Mouse (Mus musculus) CH12.LX (cell line): ENCODE measurements around the gene Carnmt1. TPM values are rescaled to one million over a fixed set of nuclear protein-coding genes. Genes with fewer than 3 reads are reported as not detected.

Experiments used
- DNase-seq: peaks from one replicate; pipeline ENCODE4 v3.0.0-alpha.2; 2013; ENCODE audit errors: extremely low read depth
- H3K27ac ChIP-seq: 2 replicates; pipeline ENCODE4 v1.5.1; 2012; ENCODE audit warnings: low read depth, mild to moderate bottlenecking, control low read depth, moderate library complexity; ENCODE audit not compliant: insufficient read depth
- H3K27me3 ChIP-seq: replicated peaks from 2 replicates; pipeline ENCODE3; 2012; ENCODE audit warnings: inconsistent platforms
- H3K36me3 ChIP-seq, 2 experiments: replicated peaks in 1 of 2; 2 replicates each; pipeline versions ENCODE3 to v1.6.1; 2012; ENCODE audit warnings: inconsistent platforms in 1 of 2, low read length in 1 of 2, mild to moderate bottlenecking in 1 of 2, mixed read lengths in 1 of 2, moderate library complexity in 1 of 2; ENCODE audit not compliant: control insufficient read depth in 1 of 2, insufficient read depth in 1 of 2
- H3K4me1 ChIP-seq, 2 experiments: 2 replicates each; pipeline ENCODE4 v1.6.1; 2012; ENCODE audit warnings: inconsistent platforms in 1 of 2, moderate library complexity in 1 of 2; ENCODE audit not compliant: insufficient read depth in 2 of 2, control insufficient read depth in 1 of 2
- H3K4me2 ChIP-seq: 2 replicates; pipeline ENCODE4 v1.6.1; 2012; ENCODE audit warnings: low read depth, mild to moderate bottlenecking, control low read depth; ENCODE audit not compliant: poor library complexity, insufficient read depth, severe bottlenecking
- H3K4me3 ChIP-seq, 3 experiments: fragments of 150-350 bp in 1 of 3; sonication (generic) in 1 of 3; replicated peaks in 1 of 3; 2 replicates each; pipeline versions ENCODE3 to v1.5.1; 2011 to 2012; ENCODE audit warnings: low read depth in 2 of 3, low read length in 2 of 3, mild to moderate bottlenecking in 2 of 3, moderate library complexity in 2 of 3, control low read depth in 1 of 3, improper control_type of control experiment in 1 of 3, inconsistent platforms in 1 of 3, mixed read lengths in 1 of 3; ENCODE audit not compliant: poor library complexity in 1 of 3
- H3K79me2 ChIP-seq: replicated peaks from 2 replicates; pipeline ENCODE4 v1.6.1; 2012; ENCODE audit warnings: mild to moderate bottlenecking, moderate library complexity; ENCODE audit not compliant: control insufficient read depth, poor library complexity, insufficient read depth, severe bottlenecking; ENCODE audit errors: extremely low read depth
- H3K9ac ChIP-seq: 2 replicates; pipeline ENCODE4 v1.6.1; 2012; ENCODE audit warnings: low read depth, mild to moderate bottlenecking, control low read depth, moderate library complexity; ENCODE audit not compliant: insufficient read depth
- H3K9me3 ChIP-seq: replicated peaks from 2 replicates; pipeline ENCODE3; 2012; ENCODE audit warnings: low read length, inconsistent platforms, mixed read lengths
- BHLHE40 ChIP-seq: IDR thresholded peaks from 2 replicates; pipeline ENCODE4 v1.6.1; 2011; ENCODE audit warnings: mild to moderate bottlenecking, low read depth, low read length, improper control_type of control experiment
- CHD2 ChIP-seq: IDR thresholded peaks from 2 replicates; pipeline ENCODE4 v1.6.1; 2011; ENCODE audit warnings: low read length, improper control_type of control experiment
- CTCF ChIP-seq, 2 experiments: IDR thresholded peaks in 1 of 2; conservative IDR thresholded peaks in 1 of 2; 2 replicates each; pipeline ENCODE4 v1.5.1; 2011 to 2012; ENCODE audit warnings: low read depth in 2 of 2, low read length in 2 of 2, improper control_type of control experiment in 1 of 2, inconsistent platforms in 1 of 2, mild to moderate bottlenecking in 1 of 2, moderate library complexity in 1 of 2
- E2F4 ChIP-seq: IDR thresholded peaks from 2 replicates; pipeline ENCODE4 v1.6.1; 2011; ENCODE audit warnings: low read depth, low read length, improper control_type of control experiment; ENCODE audit not compliant: insufficient replicate concordance
- ETS1 ChIP-seq: conservative IDR thresholded peaks from 2 replicates; pipeline ENCODE4 v1.6.1; 2012; ENCODE audit warnings: low read depth, mild to moderate bottlenecking, inconsistent platforms, low read length, improper control_type of control experiment, moderate library complexity
- GABPA ChIP-seq: IDR thresholded peaks from 2 replicates; pipeline ENCODE4 v1.6.1; 2012; ENCODE audit warnings: low read depth, low read length, improper control_type of control experiment, inconsistent platforms; ENCODE audit not compliant: insufficient replicate concordance
- IRF4 ChIP-seq: IDR thresholded peaks from 2 replicates; pipeline ENCODE4 v1.6.1; 2014; ENCODE audit warnings: low read depth, mild to moderate bottlenecking, inconsistent platforms, low read length, improper control_type of control experiment
- JUN ChIP-seq: IDR thresholded peaks from 2 replicates; pipeline ENCODE4 v1.6.1; 2011; ENCODE audit warnings: low read depth, mild to moderate bottlenecking, low read length, improper control_type of control experiment, moderate library complexity; ENCODE audit not compliant: insufficient read depth
- KAT2A ChIP-seq: IDR thresholded peaks from 2 replicates; pipeline ENCODE4 v1.6.1; 2012; ENCODE audit warnings: low read length, improper control_type of control experiment, inconsistent platforms; ENCODE audit not compliant: insufficient replicate concordance
- MAX ChIP-seq: IDR thresholded peaks from 2 replicates; pipeline ENCODE4 v1.6.1; 2011; ENCODE audit warnings: low read length, improper control_type of control experiment
- MAZ ChIP-seq: IDR thresholded peaks from 2 replicates; pipeline ENCODE4 v1.6.1; 2012; ENCODE audit warnings: low read depth, mild to moderate bottlenecking, inconsistent platforms, low read length, improper control_type of control experiment, moderate library complexity
- MXI1 ChIP-seq: IDR thresholded peaks from 2 replicates; pipeline ENCODE4 v1.6.1; 2011; ENCODE audit warnings: mild to moderate bottlenecking, low read depth, low read length, improper control_type of control experiment
- MYC ChIP-seq: IDR thresholded peaks from 2 replicates; pipeline ENCODE4 v1.6.1; 2011; ENCODE audit warnings: low read depth, mild to moderate bottlenecking, improper control_type of control experiment, low read length
- NELFE ChIP-seq: IDR thresholded peaks from 2 replicates; pipeline ENCODE4 v1.6.1; 2011; ENCODE audit warnings: low read depth, low read length, improper control_type of control experiment
- NRF1 ChIP-seq: IDR thresholded peaks from 2 replicates; pipeline ENCODE4 v1.6.1; 2014; ENCODE audit warnings: low read depth, mild to moderate bottlenecking, inconsistent platforms, low read length, improper control_type of control experiment, moderate library complexity
- PAX5 ChIP-seq: IDR thresholded peaks from 2 replicates; pipeline ENCODE4 v1.6.1; 2012; ENCODE audit warnings: low read length, inconsistent platforms, mixed read lengths
- POLR2A ChIP-seq: IDR thresholded peaks from 2 replicates; pipeline ENCODE4 v1.6.1; 2011; ENCODE audit warnings: low read depth, mild to moderate bottlenecking, improper control_type of control experiment, low read length
- POLR2AphosphoS2 ChIP-seq: IDR thresholded peaks from 2 replicates; pipeline ENCODE4 v1.6.1; 2011; ENCODE audit warnings: low read depth, low read length, improper control_type of control experiment
- RAD21 ChIP-seq: IDR thresholded peaks from 2 replicates; pipeline ENCODE4 v1.6.1; 2011; ENCODE audit warnings: low read depth, mild to moderate bottlenecking, low read length, improper control_type of control experiment, moderate library complexity
- RCOR1 ChIP-seq: conservative IDR thresholded peaks from 2 replicates; pipeline ENCODE4 v1.6.1; 2012; ENCODE audit warnings: low read depth, mild to moderate bottlenecking, inconsistent platforms, low read length, improper control_type of control experiment
- SMC3 ChIP-seq: IDR thresholded peaks from 2 replicates; pipeline ENCODE4 v1.6.1; 2011; ENCODE audit warnings: low read depth, low read length, improper control_type of control experiment
- TCF12 ChIP-seq: IDR thresholded peaks from 2 replicates; pipeline ENCODE4 v1.6.1; 2014; ENCODE audit warnings: low read depth, mild to moderate bottlenecking, inconsistent platforms, low read length, improper control_type of control experiment
- USF1 ChIP-seq: IDR thresholded peaks from 2 replicates; pipeline ENCODE4 v1.6.1; 2014; ENCODE audit warnings: low read depth, mild to moderate bottlenecking, inconsistent platforms, low read length, improper control_type of control experiment
- USF2 ChIP-seq: conservative IDR thresholded peaks from 2 replicates; pipeline ENCODE4 v1.6.1; 2011; ENCODE audit warnings: low read depth, low read length, improper control_type of control experiment
- ZC3H11A ChIP-seq: IDR thresholded peaks from 2 replicates; pipeline ENCODE4 v1.6.1; 2012; ENCODE audit warnings: low read depth, mild to moderate bottlenecking, inconsistent platforms, low read length, improper control_type of control experiment
- ZNF384 ChIP-seq: IDR thresholded peaks from 2 replicates; pipeline ENCODE4 v1.6.1; 2012; ENCODE audit warnings: low read depth, low read length, improper control_type of control experiment, inconsistent platforms
- dilution Hi-C: fragments of 300-500 bp; cut with MboI; formaldehyde crosslinking; loops from 2 replicates; pipeline ENCODE4 v1.14.3; 2020; ENCODE audit warnings: low sequenced_read_pairs; ENCODE audit not compliant: extremely low pct_unique_long_range_greater_than_20kb, extremely low pct_ligation_motif_present
- in situ Hi-C: fragments of 300-500 bp; cut with MboI; formaldehyde crosslinking; loops from 3 replicates; pipeline ENCODE4 v1.14.3; 2019; ENCODE audit warnings: low sequenced_read_pairs, low pct_ligation_motif_present, low pct_unique_long_range_greater_than_20kb, mixed read lengths
- polyA plus RNA-seq: library from polyadenylated mRNA; unstranded; fragments of >175 nt; gene quantifications from 2 replicates; pipeline ENCODE4 v1.2.1, GENCODE M21; 2012; ENCODE audit warnings: low read depth; ENCODE audit not compliant: insufficient read length
- total RNA-seq, 2 experiments: library from RNA; depleted of rRNA; stranded (reverse); fragments of 300-350 nt in 1 of 2; fragments of >200 nt in 1 of 2; gene quantifications; 2 replicates each; pipeline ENCODE4 v1.2.3; 2012 to 2014

Gene Carnmt1
- total and polyA plus RNA-seq, 3 experiments: 17.6 to 47.1 (median 41.7) TPM

DNA sequence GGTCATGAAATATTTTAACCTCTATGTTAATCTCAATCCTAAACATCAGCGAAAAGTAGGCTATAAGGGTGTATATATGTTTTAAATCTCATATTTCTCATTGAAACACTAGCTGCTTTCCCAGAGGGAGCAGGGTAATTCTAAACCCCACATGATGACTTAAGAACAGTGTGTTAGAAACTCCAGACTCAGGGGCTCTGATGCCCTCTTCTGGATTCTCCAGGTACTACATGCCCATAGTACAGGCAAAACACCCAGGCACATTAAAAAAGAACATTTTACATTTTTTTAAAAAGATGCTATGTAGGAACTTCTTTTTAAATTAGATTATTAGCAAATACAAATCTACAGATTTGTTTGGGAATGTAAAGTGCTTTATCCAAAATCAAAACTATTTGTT lies 45.8 kb downstream of the Carnmt1 start:
- Histone ChIP-seq H3K27me3 (no peaks in the 10 kb centered on the region), H3K79me2 (peaks cover 37% of the 10 kb centered on the region), H3K4me2 (no peak overlapping the region), H3K4me1 (peaks cover 11 to 28% of the 10 kb centered on the region in 2 experiments; a peak in 3 of 4 replicates), H3K36me3 (peaks cover 10 to 30% of the 10 kb centered on the region in 2 experiments), H3K27ac (no peak overlapping the region), H3K4me3 (no peak overlapping the region), H3K9me3 (no peaks in the 10 kb centered on the region), H3K9ac (no peak overlapping the region)
- in situ Hi-C loops (no loop called here), dilution Hi-C loops (no loop called here)
- peak; percentile 84 for DNase-seq
- peak; percentile 57 for TF ChIP-seq SMC3
- TF ChIP-seq RAD21: peak; percentile 65
- TF ChIP-seq ZNF384: no peak
- peak; percentile 57 for TF ChIP-seq MYC
- peak; percentile 75 to 93 for TF ChIP-seq CTCF (conservative IDR thresholded peaks at IDR 0.05 in 1 of 2, IDR thresholded peaks at IDR 0.05 in 1 of 2; ENCODE audit: low read depth in 2 of 2, low read length in 2 of 2)
- TF ChIP-seq RCOR1: no peak
- TF ChIP-seq CHD2: no peak
- TF ChIP-seq MAX: no peak
- no peak for TF ChIP-seq USF2
- no peak for TF ChIP-seq MAZ

DNA sequence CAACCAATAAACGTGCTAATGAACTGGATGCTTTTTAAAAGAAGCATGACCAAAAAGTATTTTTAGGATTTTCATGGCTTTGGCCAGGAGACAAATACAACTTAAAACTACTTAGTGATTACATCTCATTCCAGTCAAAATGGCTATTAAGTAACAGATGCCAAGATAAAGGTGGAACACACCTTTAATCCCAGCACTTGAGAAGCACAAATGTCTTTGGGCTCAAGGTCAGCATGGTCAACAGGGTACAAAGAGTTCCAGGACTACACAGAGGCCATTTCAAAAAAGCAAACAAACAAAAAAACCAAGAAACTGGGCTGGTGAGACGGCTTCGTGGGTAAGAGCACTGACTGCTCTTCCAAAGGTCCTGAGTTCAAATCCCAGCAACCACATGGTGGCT lies 49.8 kb downstream of the Carnmt1 start:
- Histone ChIP-seq H3K27me3 (no peaks in the 10 kb centered on the region), H3K79me2 (peaks cover 16% of the 10 kb centered on the region), H3K36me3 (peaks cover 10 to 26% of the 10 kb centered on the region in 2 experiments), H3K9ac (no peak overlapping the region), H3K4me3 (no peak overlapping the region), H3K4me1 (peaks cover 4 to 12% of the 10 kb centered on the region in 2 experiments; a peak in 3 of 4 replicates), H3K4me2 (no peak overlapping the region), H3K27ac (no peak overlapping the region), H3K9me3 (no peaks in the 10 kb centered on the region)
- DNase-seq: no peak
- TF ChIP-seq NRF1 (no peak), USF1 (no peak), JUN (no peak), CHD2 (no peak), GABPA (no peak), ZC3H11A (no peak)
- dilution Hi-C loops: no loop called here
- in situ Hi-C loops: no loop called here

DNA sequence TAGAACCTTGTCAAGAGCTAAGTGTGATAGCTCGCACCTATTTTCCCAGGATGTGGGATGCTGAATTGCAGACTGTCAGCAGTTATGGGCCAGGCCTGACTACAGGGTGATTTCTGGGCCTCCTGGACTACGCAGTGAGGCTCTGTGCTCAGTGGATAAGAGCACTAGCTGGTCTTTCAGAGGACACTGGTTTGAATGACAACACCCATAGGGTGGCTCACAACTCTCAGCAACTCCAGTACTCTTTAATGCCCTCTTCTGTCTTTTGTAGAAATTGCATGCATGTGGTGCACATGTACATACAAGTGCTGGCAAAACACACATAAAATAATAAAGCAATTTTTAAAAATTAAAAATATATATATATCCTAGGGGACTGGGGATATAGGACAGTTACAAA lies 54.6 kb downstream of the Carnmt1 start:
- H3K27me3 ChIP-seq: no peaks in the 10 kb centered on the region
- no peak overlapping the region for H3K27ac ChIP-seq
- no peaks in the 10 kb centered on the region for H3K36me3 ChIP-seq
- dilution Hi-C loops (no loop called here), in situ Hi-C loops (no loop called here)
- no peaks in the 10 kb centered on the region for H3K79me2 ChIP-seq
- no peak overlapping the region for H3K4me3 ChIP-seq
- no peaks in the 10 kb centered on the region for H3K9me3 ChIP-seq
- H3K4me2 ChIP-seq: no peak overlapping the region
- no peak for DNase-seq
- H3K9ac ChIP-seq: no peak overlapping the region
- no peaks in the 10 kb centered on the region for H3K4me1 ChIP-seq
- no peak for TF ChIP-seq KAT2A
- no peak for TF ChIP-seq NELFE
- 0 out of 2 replicates have a peak, but pooled peaks have one; percentile 6 for TF ChIP-seq SMC3
- TF ChIP-seq NRF1: no peak
- no peak for TF ChIP-seq POLR2AphosphoS2
- TF ChIP-seq RAD21: peak; percentile 11
- TF ChIP-seq JUN: no peak
- no peak for TF ChIP-seq POLR2A
- no peak for TF ChIP-seq PAX5
- TF ChIP-seq BHLHE40: no peak
- TF ChIP-seq MXI1: no peak
- peak in 1 of 2 experiments; percentile 40; a peak in 2 of 4 replicates for TF ChIP-seq CTCF (conservative IDR thresholded peaks at IDR 0.05 in 1 of 2, IDR thresholded peaks at IDR 0.05 in 1 of 2; ENCODE audit: low read depth in 2 of 2, low read length in 2 of 2)
- TF ChIP-seq RCOR1: no peak
- TF ChIP-seq MYC: no peak
- TF ChIP-seq MAZ: no peak
- no peak for TF ChIP-seq ETS1
- TF ChIP-seq IRF4: no peak
- no peak for TF ChIP-seq E2F4
- TF ChIP-seq TCF12: no peak
